Mouse (Mus musculus) megakaryocyte, embryonic 14.5 days (primary cell): ENCODE data around the gene Isy1.

Source experiments
- FLI1 ChIP-seq: IDR thresholded peaks from 2 replicates; pipeline ENCODE4 v1.6.1; 2012; ENCODE audit warnings: low read length, inconsistent platforms, mixed read lengths
- GATA1 ChIP-seq: IDR thresholded peaks from 3 replicates; pipeline ENCODE4 v1.6.1; 2012; ENCODE audit warnings: mixed read lengths, low read length, inconsistent platforms, borderline replicate concordance

DNA sequence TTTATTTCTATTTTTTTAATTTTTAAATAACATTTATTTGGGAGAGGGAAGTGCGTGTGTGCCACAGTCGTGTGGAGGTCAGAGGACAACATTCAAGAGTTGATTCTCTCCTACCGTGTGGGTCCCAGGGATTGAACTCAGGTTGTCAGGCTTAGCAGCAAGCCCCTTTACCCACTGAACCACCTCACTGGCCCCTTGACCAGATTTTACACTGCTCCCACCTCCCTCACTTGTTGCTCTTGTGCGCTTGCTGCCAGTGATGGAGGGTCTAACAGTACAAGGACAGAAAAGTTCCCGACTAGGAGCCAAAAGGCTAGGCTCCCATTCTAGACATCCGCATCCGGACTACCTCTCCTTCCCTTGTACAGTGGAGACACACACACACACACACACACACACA is 33.1 kb downstream of the Isy1 start:
- TF ChIP-seq FLI1: no peak
- TF ChIP-seq GATA1: no peak
